Mouse (Mus musculus) MEL (cell line): ENCODE results near the gene Marveld2.

Experiments used
- EP300 ChIP-seq, 2 experiments: IDR thresholded peaks; 2 replicates each; pipeline ENCODE4 v1.6.1; 2011; ENCODE audit warnings: improper control_type of control experiment in 2 of 2, low read length in 2 of 2, low read depth in 1 of 2, mild to moderate bottlenecking in 1 of 2
- SMC3 ChIP-seq: IDR thresholded peaks from 2 replicates; pipeline ENCODE4 v1.6.1; 2011; ENCODE audit warnings: low read depth, low read length, improper control_type of control experiment

GRCm38 (mm10) chr13:100552009-100552368, 64.8 kb downstream of the Marveld2 start:
- no peak for TF ChIP-seq SMC3
- TF ChIP-seq EP300 (IDR thresholded peaks at IDR 0.05; ENCODE audit: low read depth in 1 of 2, low read length in 2 of 2), result no peak
